Mouse (Mus musculus): ENCODE measurements at regions not wholly inside any gene's neighbourhood (a gene's known extent, or its start where the extent isn't known, plus 50 kb on each side); places are given as distances from the start of the nearest gene placed in this dataset.

GRCm38 (mm10) chr2:15165830-15166229, 111.0 kb upstream of the Nsun6 start:
- no peaks in the 10 kb centered on the region for H3K4me1 ChIP-seq (ENCODE audit: insufficient read depth, low read length)
- no peak overlapping the region for H3K27ac ChIP-seq
- H3K4me3 ChIP-seq (ENCODE audit: low read length): no peak overlapping the region
- H3K9me3 ChIP-seq (ENCODE audit: low read length): no peaks in the 10 kb centered on the region
- ATAC-seq: no peak
- 58% methylated on average over 3 of the region's 3 CpGs for WGBS
- no peak for DNase-seq (ENCODE audit: low spot score)
- H3K4me2 ChIP-seq (ENCODE audit: low read depth, low read length): no peak overlapping the region
- no peak overlapping the region for H3K9ac ChIP-seq (replicated peaks; ENCODE audit: low read length)
- H3K36me3 ChIP-seq (ENCODE audit: insufficient read depth, low read length): no peaks in the 10 kb centered on the region
- H3K27me3 ChIP-seq (ENCODE audit: insufficient read depth, low read length): no peaks in the 10 kb centered on the region
- no peak for TF ChIP-seq CTCF (IDR thresholded peaks at IDR 0.05; ENCODE audit: low read depth)

GRCm38 (mm10) chr2:15163732-15164418, 109.0 kb upstream of the Nsun6 start:
- no peak for ATAC-seq
- no peak for TF ChIP-seq CTCF (IDR thresholded peaks at IDR 0.05; ENCODE audit: low read depth)
- no peaks in the 10 kb centered on the region for H3K36me3 ChIP-seq (ENCODE audit: insufficient read depth, low read length)

GRCm38 (mm10) chr2:15161831-15162230, 107.0 kb upstream of the Nsun6 start:
- H3K36me3 ChIP-seq (ENCODE audit: insufficient read depth, low read length): no peaks in the 10 kb centered on the region
- no peak for DNase-seq (ENCODE audit: low spot score)
- no peak overlapping the region for H3K27ac ChIP-seq
- WGBS: 96% methylated on average over 1 of the region's 1 CpGs
- H3K4me3 ChIP-seq (ENCODE audit: low read length): no peak overlapping the region
- H3K4me2 ChIP-seq (ENCODE audit: low read depth, low read length): no peak overlapping the region
- H3K27me3 ChIP-seq (ENCODE audit: insufficient read depth, low read length): no peaks in the 10 kb centered on the region
- H3K9ac ChIP-seq (replicated peaks; ENCODE audit: low read length): no peak overlapping the region
- no peaks in the 10 kb centered on the region for H3K4me1 ChIP-seq (ENCODE audit: insufficient read depth, low read length)
- no peak for ATAC-seq
- TF ChIP-seq CTCF (IDR thresholded peaks at IDR 0.05; ENCODE audit: low read depth): no peak
- no peaks in the 10 kb centered on the region for H3K9me3 ChIP-seq (ENCODE audit: low read length)

More at GRCm38 (mm10) chr2:15163732-15164418, 109.0 kb upstream of the Nsun6 start:
- DNase-seq (ENCODE audit: low spot score): no peak
- Histone ChIP-seq H3K4me3 (ENCODE audit: low read length) (no peak overlapping the region), H3K9me3 (ENCODE audit: low read length) (no peaks in the 10 kb centered on the region), H3K9ac (replicated peaks; ENCODE audit: low read length) (no peak overlapping the region), H3K4me2 (ENCODE audit: low read depth, low read length) (no peak overlapping the region), H3K27me3 (ENCODE audit: insufficient read depth, low read length) (no peaks in the 10 kb centered on the region), H3K27ac (no peak overlapping the region), H3K4me1 (ENCODE audit: insufficient read depth, low read length) (no peaks in the 10 kb centered on the region)
- WGBS: 88% methylated on average over 6 of the region's 6 CpGs

GRCm38 (mm10) chr2:15157622-15158021, 102.8 kb upstream of the Nsun6 start:
- Histone ChIP-seq H3K4me3 (ENCODE audit: low read length) (no peak overlapping the region), H3K4me1 (ENCODE audit: insufficient read depth, low read length) (no peaks in the 10 kb centered on the region), H3K4me2 (ENCODE audit: low read depth, low read length) (no peak overlapping the region), H3K9ac (replicated peaks; ENCODE audit: low read length) (no peak overlapping the region), H3K27me3 (ENCODE audit: insufficient read depth, low read length) (no peaks in the 10 kb centered on the region), H3K36me3 (ENCODE audit: insufficient read depth, low read length) (no peaks in the 10 kb centered on the region), H3K9me3 (ENCODE audit: low read length) (0 out of 2 replicates have a peak, but pooled peaks cover 2% of the 10 kb centered on the region), H3K27ac (no peak overlapping the region)
- DNase-seq (ENCODE audit: low spot score) (no peak), ATAC-seq (no peak)
- no peak for TF ChIP-seq CTCF (IDR thresholded peaks at IDR 0.05; ENCODE audit: low read depth)

GRCm38 (mm10) chr2:15150823-15151222, 96.0 kb upstream of the Nsun6 start:
- TF ChIP-seq CTCF (IDR thresholded peaks at IDR 0.05; ENCODE audit: low read depth): no peak
- Histone ChIP-seq H3K4me3 (ENCODE audit: low read length) (no peak overlapping the region), H3K27me3 (ENCODE audit: insufficient read depth, low read length) (no peaks in the 10 kb centered on the region), H3K9ac (replicated peaks; ENCODE audit: low read length) (no peak overlapping the region), H3K9me3 (ENCODE audit: low read length) (no peaks in the 10 kb centered on the region), H3K27ac (no peak overlapping the region), H3K4me1 (ENCODE audit: insufficient read depth, low read length) (no peaks in the 10 kb centered on the region), H3K36me3 (ENCODE audit: insufficient read depth, low read length) (no peaks in the 10 kb centered on the region), H3K4me2 (ENCODE audit: low read depth, low read length) (no peak overlapping the region)
- WGBS: 86% methylated on average over 1 of the region's 1 CpGs
- ATAC-seq (no peak), DNase-seq (ENCODE audit: low spot score) (no peak)

- no peaks in the 10 kb centered on the region for H3K9me3 ChIP-seq (ENCODE audit: low read length)
- no peak overlapping the region for H3K9ac ChIP-seq (replicated peaks; ENCODE audit: low read length)
- H3K4me3 ChIP-seq (ENCODE audit: low read length): no peak overlapping the region
- WGBS: 86% methylated on average over 1 of the region's 1 CpGs
- H3K27ac ChIP-seq: no peak overlapping the region
- H3K36me3 ChIP-seq (ENCODE audit: insufficient read depth, low read length): no peaks in the 10 kb centered on the region
- H3K4me2 ChIP-seq (ENCODE audit: low read depth, low read length): no peak overlapping the region
- no peak for TF ChIP-seq CTCF (IDR thresholded peaks at IDR 0.05; ENCODE audit: low read depth)
- no peaks in the 10 kb centered on the region for H3K4me1 ChIP-seq (ENCODE audit: insufficient read depth, low read length)
- no peak for ATAC-seq
- no peaks in the 10 kb centered on the region for H3K27me3 ChIP-seq (ENCODE audit: insufficient read depth, low read length)
- no peak for DNase-seq (ENCODE audit: low spot score)
Measured at GRCm38 (mm10) chr2:15148381-15148780, 93.5 kb upstream of the Nsun6 start.

- no peak for ATAC-seq
- Histone ChIP-seq H3K4me1 (ENCODE audit: insufficient read depth, low read length) (no peaks in the 10 kb centered on the region), H3K27me3 (ENCODE audit: insufficient read depth, low read length) (no peaks in the 10 kb centered on the region), H3K4me2 (ENCODE audit: low read depth, low read length) (no peak overlapping the region), H3K36me3 (ENCODE audit: insufficient read depth, low read length) (no peaks in the 10 kb centered on the region), H3K9me3 (ENCODE audit: low read length) (no peaks in the 10 kb centered on the region), H3K4me3 (ENCODE audit: low read length) (no peak overlapping the region), H3K9ac (replicated peaks; ENCODE audit: low read length) (no peak overlapping the region), H3K27ac (no peak overlapping the region)
- no peak for TF ChIP-seq CTCF (IDR thresholded peaks at IDR 0.05; ENCODE audit: low read depth)
- DNase-seq (ENCODE audit: low spot score): no peak
Measured at GRCm38 (mm10) chr2:15146986-15147385, 92.1 kb upstream of the Nsun6 start.
